Mouse (Mus musculus) lung, postnatal 4 days (tissue): ENCODE measurements around the gene Hspb3.

Experiments
- DNase-seq, 2 experiments: peaks; one replicate each; pipeline ENCODE4 v3.0.0; 2021

Hspb3 gene

GRCm38 (mm10) chr13:113634732-113635481 is 28.6 kb downstream of the Hspb3 start:
- DNase-seq, result no peak

- no peak for DNase-seq
Observed at GRCm38 (mm10) chr13:113632506-113632905, 31.0 kb downstream of the Hspb3 start.

GRCm38 (mm10) chr13:113627601-113628000 is 35.9 kb downstream of the Hspb3 start:
- no peak for DNase-seq

GRCm38 (mm10) chr13:113622865-113623255 is 40.6 kb downstream of the Hspb3 start:
- DNase-seq, result no peak

GRCm38 (mm10) chr13:113622122-113622864 is 41.2 kb downstream of the Hspb3 start:
- DNase-seq, result no peak

GRCm38 (mm10) chr13:113619003-113619402 is 44.5 kb downstream of the Hspb3 start:
- DNase-seq, result no peak

GRCm38 (mm10) chr13:113617891-113618823 is 45.3 kb downstream of the Hspb3 start, which contains the start of gene Snx18:
Snx18 (minus strand) TSS chr13:113618564.
- peak; percentile 96 for DNase-seq

GRCm38 (mm10) chr13:113617338-113617890 is 46.1 kb downstream of the Hspb3 start:
- peak in 1 of 2 experiments; percentile 40 for DNase-seq

- no peak for DNase-seq
Observed at GRCm38 (mm10) chr13:113616751-113617337, 46.6 kb downstream of the Hspb3 start.

- DNase-seq, result no peak
Observed at GRCm38 (mm10) chr13:113615971-113616671, 47.4 kb downstream of the Hspb3 start.

GRCm38 (mm10) chr13:113615546-113615941 is 47.9 kb downstream of the Hspb3 start:
- peak in 1 of 2 experiments; percentile 44 for DNase-seq

- peak; percentile 85 to 86 for DNase-seq
Observed at GRCm38 (mm10) chr13:113614635-113615545, 48.6 kb downstream of the Hspb3 start.

- peak in 1 of 2 experiments; percentile 49 for DNase-seq
Observed at GRCm38 (mm10) chr13:113613882-113614281, 49.6 kb downstream of the Hspb3 start.

GRCm38 (mm10) chr13:113613341-113613740 is 50.1 kb downstream of the Hspb3 start:
- DNase-seq, result peak in 1 of 2 experiments; percentile 34
